Mouse (Mus musculus): ENCODE data around the gene Fgr. TPM values are rescaled to one million over a fixed set of nuclear protein-coding genes. Genes with fewer than 3 reads are reported as not detected.

The Fgr gene
- total and polyA plus RNA-seq, 3 experiments, result 0.04 to 0.24 (median 0.13) TPM

DNA sequence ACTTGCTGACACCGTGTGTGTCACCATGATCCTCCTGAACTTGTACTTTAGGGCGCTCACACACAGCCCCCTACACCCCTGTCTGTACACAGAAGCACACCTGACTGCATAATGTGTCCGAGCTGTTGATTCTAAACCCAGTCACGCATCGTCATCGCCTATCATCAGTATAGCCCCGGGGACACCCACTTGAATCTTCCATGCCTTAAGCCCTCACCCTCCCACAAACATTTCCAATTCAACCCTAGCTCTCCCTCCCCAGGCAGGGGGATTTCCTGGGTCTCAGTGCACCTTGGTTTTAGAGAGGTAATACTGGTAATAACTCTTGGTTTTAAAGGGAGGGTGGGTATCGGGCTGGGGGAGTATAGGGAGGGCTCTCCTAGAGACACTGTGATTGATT is 709 bp upstream of the Fgr start:
- H3K4me3 ChIP-seq (replicated peaks in 1 of 3; ENCODE audit: low read depth in 2 of 3, low read length in 2 of 3, poor library complexity in 1 of 3), result no peak overlapping the region
- dilution Hi-C loops (cut with MboI; ENCODE audit: extremely low pct_ligation_motif_present, extremely low pct_unique_long_range_greater_than_20kb, low sequenced_read_pairs) (no loop called here), in situ Hi-C loops (cut with MboI; ENCODE audit: low pct_ligation_motif_present, low pct_unique_long_range_greater_than_20kb, low sequenced_read_pairs) (no loop called here)
- no peak overlapping the region for H3K9ac ChIP-seq (ENCODE audit: insufficient read depth, low read depth)
- no peak for TF ChIP-seq CHD2 (IDR thresholded peaks at IDR 0.05; ENCODE audit: low read length)
- TF ChIP-seq ZC3H11A (IDR thresholded peaks at IDR 0.05; ENCODE audit: low read depth, low read length), result no peak
- no peak for TF ChIP-seq ZNF384 (IDR thresholded peaks at IDR 0.05; ENCODE audit: low read depth, low read length)
- no peak for TF ChIP-seq POLR2AphosphoS2 (IDR thresholded peaks at IDR 0.05; ENCODE audit: low read depth, low read length)
- TF ChIP-seq USF1 (IDR thresholded peaks at IDR 0.05; ENCODE audit: low read depth, low read length), result no peak
- TF ChIP-seq POLR2A (IDR thresholded peaks at IDR 0.05; ENCODE audit: low read depth, low read length), result no peak
- no peak for TF ChIP-seq ETS1 (conservative IDR thresholded peaks at IDR 0.05; ENCODE audit: low read depth, low read length)
- no peak for TF ChIP-seq NELFE (IDR thresholded peaks at IDR 0.05; ENCODE audit: low read depth, low read length)
- no peak for TF ChIP-seq KAT2A (IDR thresholded peaks at IDR 0.05; ENCODE audit: insufficient replicate concordance, low read length)
- TF ChIP-seq SIN3A (IDR thresholded peaks at IDR 0.05; ENCODE audit: low read length), result no peak
- no peak for TF ChIP-seq BHLHE40 (IDR thresholded peaks at IDR 0.05; ENCODE audit: low read depth, low read length)
- no peak for TF ChIP-seq CTCF (conservative IDR thresholded peaks at IDR 0.05 in 1 of 2, IDR thresholded peaks at IDR 0.05 in 1 of 2; ENCODE audit: low read depth in 2 of 2, low read length in 2 of 2)
- no peak for TF ChIP-seq MAX (IDR thresholded peaks at IDR 0.05; ENCODE audit: low read length)
- TF ChIP-seq GABPA (IDR thresholded peaks at IDR 0.05; ENCODE audit: insufficient replicate concordance, low read depth, low read length), result no peak
- no peak for TF ChIP-seq ZKSCAN1 (IDR thresholded peaks at IDR 0.05; ENCODE audit: borderline replicate concordance, low read depth, low read length)
- no peaks in the 10 kb centered on the region for H3K9me3 ChIP-seq (replicated peaks; ENCODE audit: low read length)
- no peak overlapping the region for H3K27ac ChIP-seq (ENCODE audit: insufficient read depth, low read depth)
- no peak for DNase-seq (ENCODE audit: extremely low read depth)
- H3K4me2 ChIP-seq (ENCODE audit: insufficient read depth, low read depth, poor library complexity, severe bottlenecking), result no peak overlapping the region
- H3K36me3 ChIP-seq (replicated peaks in 1 of 2; ENCODE audit: control insufficient read depth in 1 of 2, insufficient read depth in 1 of 2, low read length in 1 of 2), result no peaks in the 10 kb centered on the region
- no peaks in the 10 kb centered on the region for H3K79me2 ChIP-seq (replicated peaks; ENCODE audit: control insufficient read depth, extremely low read depth, insufficient read depth, poor library complexity, severe bottlenecking)
- peaks cover 32 to 70% of the 10 kb centered on the region in 2 experiments for H3K4me1 ChIP-seq (ENCODE audit: control insufficient read depth in 1 of 2, insufficient read depth in 2 of 2)
- no peaks in the 10 kb centered on the region for H3K27me3 ChIP-seq (replicated peaks)

DNA sequence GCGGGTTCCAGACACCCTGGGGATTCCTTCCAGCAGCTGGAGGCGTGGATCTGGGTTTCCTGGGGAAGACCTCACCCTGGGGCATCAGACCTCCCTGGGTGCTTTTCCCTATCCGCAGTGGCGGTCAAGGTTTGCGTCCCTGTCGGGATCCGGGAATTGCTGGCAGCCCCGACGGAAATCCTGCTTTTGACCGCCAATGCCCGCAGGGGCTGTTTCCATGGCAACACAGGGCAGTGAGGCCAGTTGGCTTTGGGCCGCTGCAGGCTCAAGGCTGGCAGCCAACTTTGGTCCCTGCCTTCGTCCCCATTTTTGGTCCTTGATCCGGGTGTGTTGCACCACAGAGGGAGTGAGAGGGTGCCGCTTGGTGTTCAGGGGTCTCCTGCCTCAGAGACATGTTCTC is 1.0 kb downstream of the Fgr start:
- no peaks in the 10 kb centered on the region for H3K79me2 ChIP-seq (replicated peaks; ENCODE audit: control insufficient read depth, extremely low read depth, insufficient read depth, poor library complexity, severe bottlenecking)
- DNase-seq (ENCODE audit: extremely low read depth), result no peak
- dilution Hi-C loops (cut with MboI; ENCODE audit: extremely low pct_ligation_motif_present, extremely low pct_unique_long_range_greater_than_20kb, low sequenced_read_pairs), result no loop called here
- H3K36me3 ChIP-seq (replicated peaks in 1 of 2; ENCODE audit: control insufficient read depth in 1 of 2, insufficient read depth in 1 of 2, low read length in 1 of 2), result no peaks in the 10 kb centered on the region
- H3K27me3 ChIP-seq (replicated peaks), result no peaks in the 10 kb centered on the region
- H3K4me3 ChIP-seq (replicated peaks in 1 of 3; ENCODE audit: low read depth in 2 of 3, low read length in 2 of 3, poor library complexity in 1 of 3), result no peak overlapping the region
- in situ Hi-C loops (cut with MboI; ENCODE audit: low pct_ligation_motif_present, low pct_unique_long_range_greater_than_20kb, low sequenced_read_pairs), result no loop called here
- no peak overlapping the region for H3K9ac ChIP-seq (ENCODE audit: insufficient read depth, low read depth)
- H3K9me3 ChIP-seq (replicated peaks; ENCODE audit: low read length), result no peaks in the 10 kb centered on the region
- H3K27ac ChIP-seq (ENCODE audit: insufficient read depth, low read depth), result no peak overlapping the region
- peaks cover 32 to 66% of the 10 kb centered on the region in 2 experiments for H3K4me1 ChIP-seq (ENCODE audit: control insufficient read depth in 1 of 2, insufficient read depth in 2 of 2)
- no peak overlapping the region for H3K4me2 ChIP-seq (ENCODE audit: insufficient read depth, low read depth, poor library complexity, severe bottlenecking)
- no peak for TF ChIP-seq JUN (IDR thresholded peaks at IDR 0.05; ENCODE audit: insufficient read depth, low read depth, low read length)
- TF ChIP-seq POLR2AphosphoS2 (IDR thresholded peaks at IDR 0.05; ENCODE audit: low read depth, low read length), result no peak
- no peak for TF ChIP-seq NELFE (IDR thresholded peaks at IDR 0.05; ENCODE audit: low read depth, low read length)
- no peak for TF ChIP-seq MAZ (IDR thresholded peaks at IDR 0.05; ENCODE audit: low read depth, low read length)
- no peak for TF ChIP-seq TBP (conservative IDR thresholded peaks at IDR 0.05; ENCODE audit: low read depth, low read length)
- no peak for TF ChIP-seq CTCF (conservative IDR thresholded peaks at IDR 0.05 in 1 of 2, IDR thresholded peaks at IDR 0.05 in 1 of 2; ENCODE audit: low read depth in 2 of 2, low read length in 2 of 2)
- TF ChIP-seq ETS1 (conservative IDR thresholded peaks at IDR 0.05; ENCODE audit: low read depth, low read length), result no peak
- no peak for TF ChIP-seq JUND (conservative IDR thresholded peaks at IDR 0.05; ENCODE audit: low read depth, low read length)
- no peak for TF ChIP-seq SMC3 (IDR thresholded peaks at IDR 0.05; ENCODE audit: low read depth, low read length)
- TF ChIP-seq CHD2 (IDR thresholded peaks at IDR 0.05; ENCODE audit: low read length), result no peak
- no peak for TF ChIP-seq POLR2A (IDR thresholded peaks at IDR 0.05; ENCODE audit: low read depth, low read length)
- TF ChIP-seq NRF1 (IDR thresholded peaks at IDR 0.05; ENCODE audit: low read depth, low read length), result no peak
- TF ChIP-seq KAT2A (IDR thresholded peaks at IDR 0.05; ENCODE audit: insufficient replicate concordance, low read length), result no peak
- no peak for TF ChIP-seq GABPA (IDR thresholded peaks at IDR 0.05; ENCODE audit: insufficient replicate concordance, low read depth, low read length)
- TF ChIP-seq E2F4 (IDR thresholded peaks at IDR 0.05; ENCODE audit: insufficient replicate concordance, low read depth, low read length), result no peak
- TF ChIP-seq MAFK (IDR thresholded peaks at IDR 0.05; ENCODE audit: insufficient replicate concordance, low read length), result no peak
- TF ChIP-seq RCOR1 (conservative IDR thresholded peaks at IDR 0.05; ENCODE audit: low read depth, low read length), result no peak
- no peak for TF ChIP-seq IRF4 (IDR thresholded peaks at IDR 0.05; ENCODE audit: low read depth, low read length)
